Mouse (Mus musculus) c-Kit-positive CD71-positive TER-119-negative erythroid progenitor cells, embryonic 14.5 days (primary cell): ENCODE data around the gene Slc12a7.
"Not testable (repeated sequence)": the region's sequence is repeated elsewhere in the genome, so short reads cannot be mapped to it uniquely, and the experiment has no call there.

Experiments used
- DNase-seq: peaks from one replicate; pipeline ENCODE4 v3.0.0-alpha.2; 2013; ENCODE audit warnings: low read depth

Slc12a7 gene

DNA sequence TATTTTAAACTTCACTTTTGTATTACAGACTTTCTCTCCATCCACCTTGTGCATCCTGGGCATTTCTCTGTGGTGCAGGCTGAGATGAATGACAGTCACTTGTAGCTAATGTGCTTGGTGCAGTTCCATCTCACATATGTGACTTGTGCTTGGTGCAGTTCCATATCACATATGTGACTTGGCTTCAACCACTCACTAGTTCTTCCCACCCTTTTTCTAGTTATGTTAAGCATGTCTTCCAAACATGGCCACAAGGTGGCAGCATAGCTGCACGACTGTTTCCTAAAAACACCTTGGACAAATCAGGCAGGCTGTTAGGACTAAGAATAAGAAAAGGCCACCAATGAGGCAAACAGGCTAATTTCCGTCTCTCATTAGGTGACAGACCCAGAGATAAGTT, 14.7 kb upstream of the Slc12a7 start:
- DNase-seq = peak; percentile 61

- no peak for DNase-seq
These were observed 12.7 kb upstream of the Slc12a7 start for GRCm38 (mm10) chr13:73720241-73720640.

GRCm38 (mm10) chr13:73723081-73723668, 9.7 kb upstream of the Slc12a7 start:
- DNase-seq = no peak

DNA sequence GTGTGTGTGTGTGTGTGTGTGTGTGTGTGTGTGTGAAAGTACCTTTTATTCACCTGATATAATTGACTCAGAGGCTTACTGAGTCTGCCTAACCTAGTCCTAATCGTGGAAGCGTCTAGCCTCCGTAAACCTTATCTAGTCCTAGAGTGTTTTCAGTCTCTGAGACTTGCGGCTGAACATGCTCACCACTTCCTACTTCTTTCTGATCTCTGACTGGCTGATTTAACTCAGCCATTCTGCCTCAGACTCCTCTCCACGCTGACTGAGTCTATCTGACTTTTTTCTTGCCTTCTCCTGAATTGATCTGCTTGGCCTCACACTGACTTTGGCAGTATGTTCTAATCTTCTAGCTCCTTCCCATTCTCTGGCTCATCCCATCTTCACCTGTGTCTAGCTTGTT, 7.6 kb upstream of the Slc12a7 start:
- DNase-seq = no peak

- no peak for DNase-seq
These were observed 5.3 kb upstream of the Slc12a7 start for GRCm38 (mm10) chr13:73727621-73728025.

GRCm38 (mm10) chr13:73728633-73729032, 4.3 kb upstream of the Slc12a7 start:
- DNase-seq = no peak

GRCm38 (mm10) chr13:73730913-73731312, 2.0 kb upstream of the Slc12a7 start:
- DNase-seq = no peak

DNA sequence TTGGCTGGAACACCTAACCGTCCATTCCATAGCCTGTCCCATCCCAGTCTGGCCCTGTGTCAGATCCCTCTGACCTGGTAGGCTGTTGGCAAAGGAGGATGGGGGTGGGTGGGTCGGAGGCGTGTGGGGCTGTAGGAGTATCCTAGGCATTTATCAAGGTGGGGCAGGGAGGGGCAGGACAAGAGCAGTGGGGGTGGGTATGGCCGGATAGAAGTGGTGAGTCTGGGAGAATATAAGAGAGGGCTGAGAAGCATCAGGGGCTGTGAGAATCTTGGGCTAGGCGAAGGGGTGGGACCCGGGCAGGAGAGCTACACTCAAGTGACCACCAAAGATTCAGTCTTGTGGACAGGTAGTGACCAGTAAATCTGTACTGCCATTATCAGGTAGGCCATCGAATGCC, 659 bp upstream of the Slc12a7 start:
- no peak for DNase-seq

GRCm38 (mm10) chr13:73734379-73734778, 1.5 kb downstream of the Slc12a7 start:
- no peak for DNase-seq

DNA sequence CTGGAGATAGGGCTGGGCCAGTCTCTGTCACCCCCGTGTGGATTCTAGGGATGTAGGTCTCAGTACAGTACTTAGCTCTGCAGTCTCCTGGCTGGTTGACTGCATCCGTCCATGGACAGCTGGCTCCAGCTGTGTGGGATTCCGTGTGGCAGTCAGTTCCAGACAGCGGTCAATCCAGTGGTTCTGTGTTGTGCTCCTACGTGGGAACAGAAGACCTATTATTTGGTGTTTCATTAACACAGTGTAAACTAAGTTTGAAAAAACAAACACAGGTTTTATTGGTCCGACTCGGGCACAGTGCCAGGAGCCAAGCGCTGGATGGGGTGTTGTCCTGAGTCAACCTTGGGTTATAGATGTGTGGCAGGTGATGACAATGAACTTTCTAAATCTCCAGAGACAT, 2.4 kb downstream of the Slc12a7 start:
- DNase-seq = no peak

- DNase-seq = no peak
These were observed 3.0 kb downstream of the Slc12a7 start for GRCm38 (mm10) chr13:73735928-73736327.

- DNase-seq = no peak
These were observed 4.0 kb downstream of the Slc12a7 start for GRCm38 (mm10) chr13:73736943-73737342.

DNA sequence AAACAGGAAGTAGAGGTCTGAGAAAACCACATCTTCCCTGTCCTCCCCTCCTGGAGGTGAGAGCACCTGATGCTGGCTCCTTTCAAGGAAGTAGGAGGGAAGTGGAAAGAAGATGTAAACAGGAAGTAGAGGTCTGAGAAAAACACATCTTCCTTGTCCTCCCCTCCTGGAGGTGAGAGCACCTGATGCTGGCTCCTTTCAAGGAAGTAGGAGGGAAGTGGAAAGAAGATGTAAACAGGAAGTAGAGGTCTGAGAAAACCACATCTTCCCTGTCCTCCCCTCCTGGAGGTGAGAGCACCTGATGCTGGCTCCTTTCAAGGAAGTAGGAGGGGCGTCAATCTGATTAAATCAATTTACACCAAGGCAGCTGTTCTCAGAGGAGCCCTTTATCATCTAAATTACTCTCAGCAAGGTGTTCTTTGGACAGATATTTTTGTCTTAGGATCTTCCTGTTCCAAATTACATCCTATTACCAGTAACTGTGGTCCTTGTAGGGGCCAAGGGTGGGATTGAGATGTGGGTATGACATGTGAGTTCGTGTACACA, 7.6 kb downstream of the Slc12a7 start:
- not testable (repeated sequence) for DNase-seq

GRCm38 (mm10) chr13:73742944-73743343, 10.1 kb downstream of the Slc12a7 start:
- DNase-seq = no peak

DNA sequence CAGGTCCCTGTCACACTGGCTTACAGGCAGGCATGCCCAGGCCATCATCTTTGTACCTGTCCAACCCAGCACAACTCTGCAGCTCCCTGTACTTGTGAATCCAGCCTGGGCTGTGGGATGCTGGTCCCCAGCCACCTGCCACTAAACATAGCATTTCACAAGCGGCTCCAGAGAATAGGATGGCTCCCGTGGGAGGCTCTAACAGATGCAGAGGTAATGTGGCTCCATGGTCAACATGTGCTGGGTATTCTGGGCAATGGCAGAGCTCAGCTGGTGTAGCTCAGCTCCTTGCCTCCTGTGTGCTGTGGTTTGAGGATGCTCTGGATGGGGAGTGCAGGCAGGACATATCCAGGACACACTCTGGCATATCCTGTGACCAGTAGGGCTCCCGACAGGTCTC, 10.8 kb downstream of the Slc12a7 start:
- DNase-seq = no peak

- DNase-seq = no peak
These were observed 16.0 kb downstream of the Slc12a7 start for GRCm38 (mm10) chr13:73748663-73749440.

GRCm38 (mm10) chr13:73750435-73750834, 17.5 kb downstream of the Slc12a7 start:
- no peak for DNase-seq

GRCm38 (mm10) chr13:73751284-73751683, 18.4 kb downstream of the Slc12a7 start:
- DNase-seq = no peak

DNA sequence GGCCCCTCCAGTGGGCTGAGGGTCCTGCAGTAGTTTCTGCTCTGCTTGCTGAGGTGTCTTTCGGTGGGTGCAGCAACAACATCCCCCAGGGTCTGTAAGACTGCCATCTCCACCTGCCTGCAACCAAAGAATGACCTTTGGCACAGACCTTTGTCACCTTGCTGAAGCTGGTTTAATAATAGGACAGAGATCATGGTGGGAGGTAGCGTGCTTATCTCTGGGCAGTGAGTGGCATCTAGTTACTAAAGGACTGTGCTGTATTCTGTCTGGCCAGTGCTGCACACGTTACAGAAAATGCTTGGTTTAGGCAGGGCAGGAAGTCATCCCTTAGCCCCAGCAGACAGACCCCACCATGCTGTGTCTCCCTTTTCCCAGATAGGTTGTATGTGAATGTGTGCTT, 22.9 kb downstream of the Slc12a7 start:
- no peak for DNase-seq

DNA sequence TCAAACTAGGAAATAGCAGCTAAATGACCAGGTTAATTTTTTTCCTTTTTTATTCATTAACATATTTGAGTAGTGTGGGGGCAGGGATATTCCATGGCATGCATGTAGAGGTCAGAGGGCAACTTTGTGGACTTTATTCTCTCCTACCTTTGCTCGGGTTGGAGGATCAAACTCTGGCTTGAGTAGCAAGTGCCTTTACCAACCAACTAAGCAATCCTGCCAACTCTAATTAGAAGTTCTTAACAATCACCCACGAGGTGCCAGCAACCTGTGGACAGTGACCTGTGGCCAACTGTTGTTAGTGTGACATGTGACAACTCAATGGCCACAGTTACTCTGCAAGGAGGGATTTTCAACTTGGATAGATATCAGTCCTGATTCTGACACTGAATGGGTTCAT, 24.0 kb downstream of the Slc12a7 start:
- no peak for DNase-seq

DNA sequence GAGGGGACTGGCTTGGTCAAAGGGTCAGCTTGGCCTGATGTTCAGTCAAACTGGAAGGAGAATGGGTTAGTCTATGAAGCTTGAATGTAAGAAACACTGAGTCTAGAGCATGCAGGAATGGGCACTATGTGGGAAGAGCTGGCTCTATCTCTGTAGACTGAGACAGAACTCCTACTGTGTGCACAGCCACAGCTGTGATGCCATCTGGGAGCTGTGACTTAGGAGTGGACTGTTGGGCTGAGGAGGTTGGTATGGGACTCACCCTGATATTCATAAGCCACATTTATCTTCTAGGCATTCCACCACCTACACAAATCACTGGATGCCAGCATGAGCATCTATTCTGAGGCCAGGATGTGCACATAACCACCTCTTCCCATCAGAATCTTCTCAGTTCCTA, 24.5 kb downstream of the Slc12a7 start:
- no peak for DNase-seq

DNA sequence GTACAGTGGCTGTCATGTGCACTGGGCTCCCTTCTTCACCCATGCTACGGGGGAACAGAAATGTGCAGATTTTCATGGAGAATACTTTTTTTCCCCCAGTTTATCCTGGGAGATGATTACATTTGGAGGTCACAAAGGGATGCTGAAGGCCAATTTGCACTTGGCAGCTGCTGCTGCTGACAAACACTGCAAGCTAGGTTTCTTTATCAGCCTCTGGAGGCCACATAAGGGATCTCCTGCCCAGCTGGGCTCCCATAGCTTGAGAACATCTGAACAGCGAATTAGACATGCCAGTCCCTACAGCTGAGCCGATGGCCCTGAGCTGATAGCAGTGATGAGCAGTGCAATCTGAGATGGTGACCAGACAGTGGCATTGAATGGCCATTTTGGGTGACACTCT, 26.7 kb downstream of the Slc12a7 start:
- DNase-seq = no peak

GRCm38 (mm10) chr13:73760126-73760525, 27.2 kb downstream of the Slc12a7 start:
- DNase-seq = no peak

DNA sequence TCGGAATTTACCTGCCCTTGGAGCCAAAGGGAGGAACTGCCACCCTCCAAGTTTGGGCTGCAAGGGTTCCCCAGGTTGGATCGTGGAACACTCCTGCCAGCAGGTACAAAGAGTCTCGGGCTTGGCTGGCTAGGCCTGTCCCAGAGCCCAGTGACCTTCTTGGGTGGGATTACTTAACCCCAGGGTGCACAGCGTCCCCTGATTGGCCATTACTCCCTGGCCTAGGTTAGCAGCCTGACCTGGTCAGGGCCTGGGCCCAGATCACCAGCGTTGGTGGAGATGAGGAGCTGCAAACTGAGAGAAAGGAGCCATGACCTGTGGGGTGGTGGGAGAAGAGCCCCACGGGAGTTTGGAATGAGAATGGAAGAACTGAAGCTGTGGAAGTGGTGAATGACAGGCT, 30.0 kb downstream of the Slc12a7 start:
- DNase-seq = no peak
